Mouse (Mus musculus) embryonic facial prominence, embryonic 13.5 days (tissue): ENCODE results near the gene Bub1b. TPM values are rescaled to one million over a fixed set of nuclear protein-coding genes. Genes with fewer than 3 reads are reported as not detected.

Source experiments
- ATAC-seq: fragments of 200-750 bp; cut with Nextera tagmentation; 2 replicates; pipeline ENCODE4 v1.8.0; 2017; ENCODE audit warnings: low read depth; ENCODE audit not compliant: insufficient number of reproducible peaks, insufficient read depth, low FRiP score, low TSS enrichment
- H3K27ac ChIP-seq: fragments of 300-500 bp; sonication (generic); 2 replicates; pipeline ENCODE4 v1.5.1; 2015; ENCODE audit warnings: moderate library complexity, mild to moderate bottlenecking, inconsistent platforms
- H3K27me3 ChIP-seq: fragments of 300-500 bp; sonication (generic); 2 replicates; pipeline ENCODE4 v1.6.1; 2015; ENCODE audit warnings: mild to moderate bottlenecking, inconsistent platforms
- H3K36me3 ChIP-seq: fragments of 300-500 bp; sonication (generic); 2 replicates; pipeline ENCODE4 v1.6.1; 2015; ENCODE audit warnings: mild to moderate bottlenecking, inconsistent platforms
- H3K4me1 ChIP-seq: fragments of 300-500 bp; sonication (generic); 2 replicates; pipeline ENCODE4 v1.6.1; 2015; ENCODE audit warnings: inconsistent platforms
- H3K4me2 ChIP-seq: fragments of 300-500 bp; sonication (generic); 2 replicates; pipeline ENCODE4 v1.6.1; 2015; ENCODE audit warnings: moderate library complexity, mild to moderate bottlenecking, inconsistent platforms
- H3K4me3 ChIP-seq: fragments of 300-500 bp; sonication (generic); 2 replicates; pipeline ENCODE4 v1.5.1; 2015; ENCODE audit warnings: mild to moderate bottlenecking, inconsistent platforms
- H3K9ac ChIP-seq: fragments of 300-500 bp; sonication (generic); 2 replicates; pipeline ENCODE4 v1.6.1; 2015; ENCODE audit warnings: mild to moderate bottlenecking, inconsistent platforms
- H3K9me3 ChIP-seq: fragments of 300-500 bp; sonication (generic); 2 replicates; pipeline ENCODE4 v1.6.1; 2016; ENCODE audit warnings: inconsistent platforms
- WGBS: fragments of 180-500 bp; shearing (Covaris S2); methylation state at CpG from one replicate; pipeline ENCODE4 v1.1.7; 2015; ENCODE audit warnings: mixed read lengths; 5-methylcytosine and 5-hydroxymethylcytosine counted together
- polyA plus RNA-seq: library from polyadenylated mRNA; unstranded; fragments of >200 nt; fragmentation: Nextera tagmentation; extraction: Ambion mirVana; gene quantifications from 2 replicates; pipeline ENCODE4 v1.2.1, GENCODE M21; 2015

Bub1b gene
- polyA plus RNA-seq, 1 experiment from 2014 or later = 79.2 TPM

DNA sequence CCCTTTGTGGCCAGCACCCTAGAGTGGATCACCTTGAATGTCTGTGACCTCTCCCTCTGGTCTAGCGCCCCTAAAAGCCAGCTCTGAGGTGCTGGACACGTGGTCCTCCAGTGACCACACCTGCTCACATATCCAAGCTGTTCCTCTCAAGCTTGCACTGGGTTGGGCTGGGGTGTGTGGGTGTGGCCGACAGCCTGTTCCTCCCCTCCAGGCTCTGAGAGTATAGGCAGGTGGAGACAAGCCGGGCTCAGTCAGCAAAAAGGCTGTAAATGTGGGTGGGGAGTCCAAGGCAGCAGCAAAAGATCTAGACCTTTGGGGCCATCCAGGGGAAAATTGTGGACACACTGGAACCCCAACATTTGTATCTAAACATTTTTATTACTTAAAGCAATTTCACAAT lies 60.4 kb downstream of the Bub1b start:
- Histone ChIP-seq H3K4me3 (no peak overlapping the region), H3K9ac (no peak overlapping the region), H3K36me3 (no peaks in the 10 kb centered on the region), H3K9me3 (no peaks in the 10 kb centered on the region), H3K27ac (no peak overlapping the region), H3K4me2 (no peak overlapping the region), H3K27me3 (peaks cover 18% of the 10 kb centered on the region), H3K4me1 (peaks cover 41% of the 10 kb centered on the region)
- ATAC-seq = no peak
- WGBS = 32% methylated on average over 4 of the region's 4 CpGs

DNA sequence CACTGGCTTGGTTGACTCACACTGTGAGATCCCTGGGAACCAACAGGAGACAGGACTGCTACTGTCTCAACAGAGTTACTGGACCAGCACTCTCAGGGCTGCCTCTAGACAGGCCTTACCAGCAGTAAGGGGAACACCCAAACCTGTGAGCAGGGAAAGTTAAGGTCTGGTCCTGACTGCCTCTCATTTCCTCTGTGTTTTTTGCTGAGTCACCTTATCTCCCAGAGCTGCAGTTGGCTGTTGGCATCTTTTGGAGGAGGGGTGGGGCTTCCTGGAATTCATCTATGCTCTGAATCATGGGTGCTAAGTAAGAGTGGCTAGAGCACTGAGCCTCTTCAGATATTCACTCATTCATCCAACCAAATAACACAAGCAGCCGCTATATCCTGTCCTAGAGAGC lies 61.1 kb downstream of the Bub1b start:
- Histone ChIP-seq H3K36me3 (no peaks in the 10 kb centered on the region), H3K4me2 (no peak overlapping the region), H3K4me3 (no peak overlapping the region), H3K9me3 (no peaks in the 10 kb centered on the region), H3K27ac (peak overlapping the region; percentile 44; the same call in 1 of the 2 replicates), H3K4me1 (peaks cover 46% of the 10 kb centered on the region), H3K27me3 (peaks cover 24% of the 10 kb centered on the region), H3K9ac (no peak overlapping the region)
- WGBS = 72% methylated on average over 1 of the region's 1 CpGs
- ATAC-seq = no peak

- H3K9ac ChIP-seq = no peak overlapping the region
- 84% methylated on average over 12 of the region's 12 CpGs for WGBS
- H3K27ac ChIP-seq = 0 out of 2 replicates have a peak overlapping the region, but pooled peaks have one; percentile 44
- H3K4me3 ChIP-seq = peak overlapping the region; percentile 46
- peaks cover 45% of the 10 kb centered on the region for H3K4me1 ChIP-seq
- H3K27me3 ChIP-seq = peaks cover 29% of the 10 kb centered on the region
- peak overlapping the region; percentile 62 for H3K4me2 ChIP-seq
- no peaks in the 10 kb centered on the region for H3K36me3 ChIP-seq
- ATAC-seq = no peak
- no peaks in the 10 kb centered on the region for H3K9me3 ChIP-seq
These were observed 61.5 kb downstream of the Bub1b start for GRCm38 (mm10) chr2:118659493-118659892.

DNA sequence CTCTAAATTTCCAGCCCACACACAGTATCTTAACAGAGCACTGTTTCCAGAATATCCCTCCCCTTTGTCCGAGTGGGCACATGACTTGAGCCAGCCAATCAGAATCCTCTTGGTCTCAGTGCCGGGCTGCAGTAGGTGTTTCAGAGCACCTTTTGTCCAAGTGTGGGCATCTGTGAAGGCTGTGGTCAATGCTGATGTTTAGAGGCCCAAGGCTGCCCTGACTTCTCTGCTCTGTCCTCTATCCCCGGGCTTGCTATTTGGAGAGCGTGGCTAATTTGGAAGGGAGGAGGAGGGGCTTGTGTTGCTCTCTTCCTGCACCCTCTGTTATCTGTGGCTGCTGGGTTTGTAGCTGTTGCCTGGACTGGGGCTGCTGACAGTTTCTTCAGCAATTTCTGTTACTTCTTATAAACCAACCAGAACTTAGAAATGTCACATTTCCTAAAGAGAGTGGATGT lies 62.0 kb downstream of the Bub1b start:
- peaks cover 31% of the 10 kb centered on the region for H3K27me3 ChIP-seq
- H3K4me3 ChIP-seq = peak overlapping the region; percentile 46
- ATAC-seq = no peak
- no peaks in the 10 kb centered on the region for H3K36me3 ChIP-seq
- no peak overlapping the region for H3K27ac ChIP-seq
- WGBS = 0% methylated on average over 4 of the region's 4 CpGs
- no peaks in the 10 kb centered on the region for H3K9me3 ChIP-seq
- H3K4me2 ChIP-seq = peak overlapping the region; percentile 62
- peak overlapping the region; percentile 69 for H3K9ac ChIP-seq
- peaks cover 45% of the 10 kb centered on the region for H3K4me1 ChIP-seq

- Histone ChIP-seq H3K4me3 (no peak overlapping the region), H3K4me2 (no peak overlapping the region), H3K27ac (no peak overlapping the region), H3K9ac (no peak overlapping the region), H3K36me3 (no peaks in the 10 kb centered on the region), H3K9me3 (no peaks in the 10 kb centered on the region), H3K27me3 (peaks cover 34% of the 10 kb centered on the region), H3K4me1 (peaks cover 39% of the 10 kb centered on the region)
- ATAC-seq = no peak
- 78% methylated on average over 9 of the region's 9 CpGs for WGBS
These were observed 63.9 kb downstream of the Bub1b start for GRCm38 (mm10) chr2:118661891-118662290.

GRCm38 (mm10) chr2:118662902-118663803 lies 65.1 kb downstream of the Bub1b start, which contains the start of gene Pak6:
Pak6 (plus strand) TSS chr2:118663303.
- Histone ChIP-seq H3K27ac (peak within 1 kb of the TSS; percentile 11; the same call in 1 of the 2 replicates), H3K4me2 (peak within 1 kb of the TSS; percentile 90), H3K27me3 (peaks cover 34% of the 10 kb centered on the region), H3K9ac (peak within 1 kb of the TSS; percentile 67), H3K36me3 (no peaks in the 10 kb centered on the region), H3K4me1 (peaks cover 36% of the 10 kb centered on the region), H3K4me3 (peak within 1 kb of the TSS; percentile 44), H3K9me3 (no peaks in the 10 kb centered on the region)
- ATAC-seq = no peak
- 1% methylated on average over 37 of the region's 37 CpGs for WGBS

DNA sequence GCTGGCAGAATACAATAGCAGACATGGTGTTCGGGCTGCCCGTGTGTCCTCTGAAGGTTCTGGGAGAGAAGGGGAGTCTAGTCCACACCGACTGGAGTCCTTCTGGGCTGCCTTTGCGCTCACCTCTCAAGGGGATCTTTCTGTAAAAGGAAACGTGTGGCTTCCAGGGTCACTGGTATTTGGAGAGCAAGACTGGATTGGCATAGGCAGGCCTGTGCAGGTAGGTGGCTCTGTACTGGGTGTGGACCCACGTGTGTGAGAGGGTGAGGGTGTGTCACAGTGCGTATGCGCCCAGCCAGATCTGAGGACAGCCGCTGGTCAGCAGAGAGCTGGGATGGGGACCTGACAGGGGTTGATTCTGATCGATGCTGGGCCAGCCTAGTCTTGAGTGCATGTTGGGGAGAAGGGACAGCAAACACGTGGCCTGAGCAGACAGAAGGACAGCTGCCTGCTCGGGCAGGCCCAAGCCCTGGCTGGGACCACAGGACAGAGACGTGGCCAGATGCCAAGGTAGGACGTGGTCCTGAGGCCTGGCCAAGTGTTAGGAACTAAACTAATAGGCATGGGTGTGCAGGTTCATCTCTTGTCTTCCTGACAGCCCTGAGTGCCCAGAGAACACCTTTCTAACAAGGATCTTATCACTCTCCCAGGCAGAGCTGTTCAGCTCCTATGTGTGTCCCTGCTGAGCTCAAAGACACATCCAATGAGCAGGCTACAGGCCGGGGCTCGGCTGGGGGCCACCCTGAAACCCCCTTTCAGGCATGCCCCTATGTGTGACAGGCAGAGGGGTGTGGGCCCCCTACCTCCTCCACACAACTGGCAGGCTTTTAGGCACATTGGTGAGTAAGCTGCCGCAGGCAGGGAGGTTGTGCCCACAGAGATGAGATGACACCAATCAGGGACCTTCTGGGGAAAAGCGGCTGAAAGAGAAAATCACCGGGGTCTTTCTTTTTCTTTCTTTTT lies 66.1 kb downstream of the Bub1b start:
- H3K4me3 ChIP-seq = peak overlapping the region; percentile 44
- peaks cover 36% of the 10 kb centered on the region for H3K4me1 ChIP-seq
- WGBS = 46% methylated on average over 19 of the region's 19 CpGs
- ATAC-seq = peak; percentile 23
- peak overlapping the region; percentile 90 for H3K4me2 ChIP-seq
- no peaks in the 10 kb centered on the region for H3K36me3 ChIP-seq
- peak overlapping the region; percentile 67; the same call in 1 of the 2 replicates for H3K9ac ChIP-seq
- no peaks in the 10 kb centered on the region for H3K9me3 ChIP-seq
- peaks cover 34% of the 10 kb centered on the region for H3K27me3 ChIP-seq
- no peak overlapping the region; the same call in 1 of the 2 replicates for H3K27ac ChIP-seq

GRCm38 (mm10) chr2:118664975-118665516 lies 67.0 kb downstream of the Bub1b start:
- 61% methylated on average over 3 of the region's 3 CpGs for WGBS
- no peaks in the 10 kb centered on the region for H3K9me3 ChIP-seq

GRCm38 (mm10) chr2:118665616-118666015 lies 67.6 kb downstream of the Bub1b start:
- peaks cover 34% of the 10 kb centered on the region for H3K27me3 ChIP-seq
- H3K4me2 ChIP-seq = no peak overlapping the region
- H3K4me3 ChIP-seq = no peak overlapping the region
- H3K27ac ChIP-seq = no peak overlapping the region
- WGBS = 75% methylated on average over 4 of the region's 4 CpGs
- no peak overlapping the region for H3K9ac ChIP-seq
- no peaks in the 10 kb centered on the region for H3K36me3 ChIP-seq
- ATAC-seq = no peak
- H3K4me1 ChIP-seq = peaks cover 33% of the 10 kb centered on the region
- H3K9me3 ChIP-seq = no peaks in the 10 kb centered on the region

More at GRCm38 (mm10) chr2:118664975-118665516, 67.0 kb downstream of the Bub1b start:
- Histone ChIP-seq H3K4me1 (peaks cover 34% of the 10 kb centered on the region), H3K4me3 (no peak overlapping the region), H3K27me3 (peaks cover 34% of the 10 kb centered on the region), H3K36me3 (no peaks in the 10 kb centered on the region), H3K9ac (no peak overlapping the region), H3K4me2 (no peak overlapping the region), H3K27ac (no peak overlapping the region)
- ATAC-seq = no peak

DNA sequence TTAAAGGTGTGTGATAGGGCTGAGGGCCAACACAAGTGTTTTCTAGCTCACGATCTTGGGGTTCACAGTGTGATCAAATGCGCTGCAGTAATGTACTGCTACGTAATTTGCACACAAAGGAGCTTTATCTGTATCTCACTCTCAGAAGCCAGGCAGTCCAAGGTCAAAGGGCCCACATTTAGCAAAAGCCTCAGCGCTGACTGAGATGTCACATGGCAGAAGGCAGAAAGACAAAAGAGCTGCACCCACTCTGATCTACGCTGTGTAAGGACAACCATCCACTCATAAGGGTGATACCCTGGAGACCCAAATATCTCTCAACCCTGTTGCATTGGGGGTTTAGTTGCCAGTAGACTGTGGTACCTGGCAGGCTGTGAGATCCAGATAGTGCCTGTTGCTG lies 69.2 kb downstream of the Bub1b start:
- Histone ChIP-seq H3K4me3 (no peak overlapping the region), H3K4me1 (peaks cover 33% of the 10 kb centered on the region), H3K36me3 (no peaks in the 10 kb centered on the region), H3K27ac (no peak overlapping the region), H3K4me2 (no peak overlapping the region), H3K9ac (no peak overlapping the region), H3K27me3 (peaks cover 31% of the 10 kb centered on the region), H3K9me3 (no peaks in the 10 kb centered on the region)
- 73% methylated on average over 5 of the region's 5 CpGs for WGBS
- ATAC-seq = no peak

DNA sequence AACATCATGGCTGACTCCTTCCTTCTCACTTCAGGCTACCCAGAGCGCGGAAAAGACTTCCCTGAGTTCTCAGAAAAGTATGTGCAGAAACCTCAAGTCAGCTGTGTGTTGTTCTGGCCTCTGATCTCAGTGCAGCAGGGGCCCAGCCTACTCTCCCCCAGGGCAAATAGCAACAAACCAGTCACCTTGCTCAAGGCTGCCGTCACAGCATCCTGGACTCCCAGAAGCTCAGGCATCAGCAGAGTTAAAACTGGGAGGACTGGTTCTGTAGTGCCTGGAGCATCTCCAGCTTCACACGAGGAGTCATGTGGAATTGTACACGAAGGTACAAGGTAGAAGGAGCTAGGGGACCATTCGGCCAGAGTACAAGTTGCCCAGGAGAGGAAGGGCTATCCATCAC lies 71.2 kb downstream of the Bub1b start:
- peaks cover 16% of the 10 kb centered on the region; the same call in 1 of the 2 replicates for H3K4me1 ChIP-seq
- H3K27ac ChIP-seq = no peak overlapping the region
- WGBS = 33% methylated on average over 6 of the region's 6 CpGs
- ATAC-seq = no peak
- no peak overlapping the region for H3K9ac ChIP-seq
- H3K27me3 ChIP-seq = peaks cover 31% of the 10 kb centered on the region
- H3K4me2 ChIP-seq = no peak overlapping the region
- H3K9me3 ChIP-seq = no peaks in the 10 kb centered on the region
- no peaks in the 10 kb centered on the region for H3K36me3 ChIP-seq
- no peak overlapping the region for H3K4me3 ChIP-seq
